Mouse (Mus musculus) cortical plate, adult 2 months (tissue): ENCODE results near the gene Atp2b4.

Source experiments
- CTCF ChIP-seq: fragments of 200-500 bp; IDR thresholded peaks from 2 replicates; pipeline ENCODE4 v1.5.1; 2011; ENCODE audit warnings: mild to moderate bottlenecking, control low read depth, low read length; ENCODE audit not compliant: insufficient read depth; ENCODE audit errors: extremely low read depth
- POLR2A ChIP-seq: fragments of 200-500 bp; IDR thresholded peaks from 2 replicates; pipeline ENCODE4 v1.6.1; 2011; ENCODE audit warnings: mild to moderate bottlenecking, low read length, control low read depth; ENCODE audit not compliant: insufficient read depth; ENCODE audit errors: extremely low read depth

DNA sequence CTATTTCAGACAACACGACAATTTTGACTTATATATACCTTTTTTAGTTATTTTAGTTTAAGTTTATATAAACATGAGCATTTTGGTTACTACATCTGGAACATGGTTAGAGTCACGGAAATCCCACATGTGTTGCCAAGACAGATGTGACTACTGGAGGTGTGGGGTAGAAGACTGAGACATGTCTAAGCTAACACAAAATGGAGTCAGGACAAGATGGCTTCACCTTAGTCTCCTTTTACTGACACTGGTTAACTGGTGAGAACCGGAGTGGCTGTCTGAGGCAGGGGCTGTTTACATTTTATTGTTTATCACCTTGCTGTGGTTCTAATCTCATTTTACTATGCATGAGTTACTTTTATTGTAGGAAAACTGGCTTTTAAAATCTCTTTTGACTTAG is 132.2 kb downstream of the Atp2b4 start:
- TF ChIP-seq POLR2A (no peak), CTCF (no peak)
